Mouse (Mus musculus): Measurements from ENCODE around the gene C1qbp. TPM values are rescaled to one million over a fixed set of nuclear protein-coding genes. Genes with fewer than 3 reads are reported as not detected.

C1qbp gene
- polyA plus RNA-seq, 1 experiment from 2014 or later: 135 TPM

DNA sequence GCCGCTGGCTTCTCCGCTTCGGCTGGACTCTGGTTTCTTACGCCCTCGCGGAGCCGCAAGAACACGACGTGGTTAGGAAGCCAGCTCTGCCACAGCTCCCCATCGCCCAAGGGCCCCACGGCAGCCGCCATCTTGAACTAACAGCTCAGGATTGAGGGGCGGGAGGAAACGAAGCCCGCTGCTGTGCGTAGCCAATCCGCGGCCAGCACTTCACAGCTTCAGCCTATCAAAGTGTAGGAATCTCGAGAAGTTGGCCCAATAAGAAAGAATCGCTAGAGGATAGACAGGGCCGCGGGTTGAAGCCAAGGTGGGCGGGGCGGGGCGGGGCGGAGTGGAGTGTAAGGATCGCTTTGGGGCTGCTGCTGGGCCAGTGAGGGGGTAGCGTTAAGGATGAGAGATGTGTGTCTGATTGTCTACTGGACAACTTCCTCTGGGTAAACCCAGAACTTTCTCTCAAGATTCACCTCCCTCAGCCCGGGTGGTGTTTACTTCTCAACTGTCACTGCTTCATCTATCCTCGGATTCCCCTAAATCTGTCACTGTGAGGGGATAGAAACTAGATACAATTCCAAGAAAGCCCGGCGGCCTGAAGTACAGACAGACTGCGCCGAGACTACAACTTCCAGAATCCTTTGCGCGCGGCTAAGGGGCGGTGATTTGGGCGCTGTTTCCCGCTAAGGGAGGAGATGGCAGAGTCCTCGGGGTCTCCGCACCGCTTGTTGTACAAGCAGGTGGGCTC is 12.8 kb downstream of the C1qbp start, which contains the start of the genes Nup88 and Rpain:
Gene Nup88, minus strand, starts transcription at position 153 of the 739 bp plus-strand sequence.
Gene Rpain, plus strand, starts transcription at position 393 of the 739 bp plus-strand sequence.
- ATAC-seq: peak; percentile 92
- 2% methylated on average over 42 of the region's 43 CpGs for WGBS (ENCODE audit: insufficient replicate concordance)
- peaks cover 41% of the 10 kb centered on the region for H3K36me3 ChIP-seq (replicated peaks; ENCODE audit: insufficient read depth, low read length)

DNA sequence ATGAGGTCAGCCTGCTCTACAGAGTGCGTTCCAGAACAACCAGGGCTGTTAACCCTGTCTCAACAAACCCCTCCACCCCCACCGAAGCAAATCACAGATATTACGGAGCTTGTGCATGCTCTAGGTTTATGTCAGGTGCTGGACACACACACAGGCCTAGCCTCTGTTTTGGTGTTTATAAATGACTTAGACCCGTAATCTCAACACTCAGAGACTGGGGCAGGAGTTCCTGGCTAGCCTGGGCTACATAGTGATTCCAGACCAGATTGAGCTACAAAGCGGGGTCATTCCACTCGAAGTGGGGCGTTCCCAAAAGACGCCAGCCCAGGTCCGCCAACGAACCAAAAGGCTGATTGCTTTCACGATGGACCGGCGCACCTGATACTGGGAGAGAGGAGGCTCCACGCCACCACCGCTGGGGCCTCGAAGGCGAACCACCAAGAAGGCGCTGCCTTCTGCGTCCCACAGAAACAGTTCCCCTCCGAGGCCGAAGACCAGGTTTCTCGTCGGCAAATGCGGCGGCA is 13.5 kb downstream of the C1qbp start:
- peak overlapping the region; percentile 96 for H3K9ac ChIP-seq (replicated peaks)
- H3K4me1 ChIP-seq (ENCODE audit: insufficient read depth): peaks cover 20% of the 10 kb centered on the region
- WGBS (ENCODE audit: insufficient replicate concordance): under 1% methylated on average over 25 of the region's 25 CpGs
- peak overlapping the region; percentile 94 for H3K4me3 ChIP-seq (ENCODE audit: low read depth, low read length)
- DNase-seq (no peak), ATAC-seq (peak; percentile 4; the same call in 1 of the 2 replicates)
- H3K9me3 ChIP-seq (ENCODE audit: low read length): no peaks in the 10 kb centered on the region
- peak overlapping the region; percentile 91 for H3K27ac ChIP-seq (ENCODE audit: low read depth)
- peak overlapping the region; percentile 77 for H3K4me2 ChIP-seq (ENCODE audit: low read depth, low read length)
- TF ChIP-seq CTCF (IDR thresholded peaks at IDR 0.05; ENCODE audit: low read depth): no peak
- no peak for TF ChIP-seq EP300 (IDR thresholded peaks at IDR 0.05; ENCODE audit: low read depth)
- H3K36me3 ChIP-seq (replicated peaks; ENCODE audit: insufficient read depth, low read length): peaks cover 41% of the 10 kb centered on the region
- no peaks in the 10 kb centered on the region for H3K27me3 ChIP-seq (ENCODE audit: insufficient read depth, low read length)

More for the DNA sequence above, 12.8 kb downstream of the C1qbp start, which contains the start of the genes Nup88 and Rpain:
- H3K9ac ChIP-seq (replicated peaks): peak within 1 kb of the TSS; percentile 96
- peak within 1 kb of the TSS; percentile 94 for H3K4me3 ChIP-seq (ENCODE audit: low read depth, low read length)
- H3K27me3 ChIP-seq (ENCODE audit: insufficient read depth, low read length): no peaks in the 10 kb centered on the region
- H3K27ac ChIP-seq (ENCODE audit: low read depth): peak within 1 kb of the TSS; percentile 91
- no peak for TF ChIP-seq CTCF (IDR thresholded peaks at IDR 0.05; ENCODE audit: low read depth)
- TF ChIP-seq EP300 (IDR thresholded peaks at IDR 0.05; ENCODE audit: low read depth): peak; percentile 45
- H3K4me1 ChIP-seq (ENCODE audit: insufficient read depth): peaks cover 20% of the 10 kb centered on the region
- peak within 1 kb of the TSS; percentile 79 for H3K4me2 ChIP-seq (ENCODE audit: low read depth, low read length)
- peak; percentile 95 for DNase-seq
- H3K9me3 ChIP-seq (ENCODE audit: low read length): no peaks in the 10 kb centered on the region

DNA sequence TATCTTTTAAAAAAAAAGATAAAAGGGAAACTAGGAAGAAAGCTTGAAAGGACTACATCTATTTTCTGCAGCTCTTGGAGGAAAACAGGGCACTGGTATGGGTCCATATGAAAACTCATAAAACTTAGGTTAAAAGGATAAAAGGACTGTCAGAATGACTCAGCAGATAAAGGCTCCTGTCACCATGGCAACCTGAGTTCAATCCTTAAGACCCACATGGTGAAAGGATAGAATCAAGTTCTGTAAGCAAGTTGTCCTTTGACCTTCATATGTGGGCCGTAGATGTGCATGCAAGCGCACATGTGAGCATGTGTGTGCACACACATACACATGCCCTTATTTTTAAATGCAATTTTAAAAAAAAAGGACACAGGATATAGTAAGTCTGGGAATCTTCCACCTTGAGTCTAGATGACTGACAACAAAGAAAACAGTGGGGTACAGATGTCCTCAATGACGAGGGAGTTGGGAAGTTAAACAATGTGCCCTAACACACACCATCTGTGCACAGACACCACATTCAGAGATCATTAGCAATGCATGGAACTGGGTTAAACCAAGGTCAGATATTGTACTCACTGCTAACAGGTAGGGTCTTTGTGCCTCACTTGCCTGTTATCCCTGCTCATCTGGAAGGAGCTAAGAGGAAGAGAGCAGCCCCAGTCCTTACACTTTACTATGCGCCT is 18.5 kb downstream of the C1qbp start:
- no peak for TF ChIP-seq CTCF (IDR thresholded peaks at IDR 0.05; ENCODE audit: low read depth)
- no peak for TF ChIP-seq EP300 (IDR thresholded peaks at IDR 0.05; ENCODE audit: low read depth)
- WGBS (ENCODE audit: insufficient replicate concordance): 86% methylated on average over 4 of the region's 4 CpGs
- DNase-seq: no peak
- Histone ChIP-seq H3K9me3 (ENCODE audit: low read length) (no peaks in the 10 kb centered on the region), H3K36me3 (replicated peaks; ENCODE audit: insufficient read depth, low read length) (peaks cover 56% of the 10 kb centered on the region), H3K4me3 (ENCODE audit: low read depth, low read length) (no peak overlapping the region), H3K4me2 (ENCODE audit: low read depth, low read length) (no peak overlapping the region), H3K9ac (replicated peaks) (no peak overlapping the region), H3K4me1 (ENCODE audit: insufficient read depth) (peaks cover 11% of the 10 kb centered on the region), H3K27ac (ENCODE audit: low read depth) (no peak overlapping the region), H3K27me3 (ENCODE audit: insufficient read depth, low read length) (no peaks in the 10 kb centered on the region)
- no peak for ATAC-seq

GRCm38 (mm10) chr11:70960786-70961554 is 21.9 kb downstream of the C1qbp start:
- DNase-seq (no peak), ATAC-seq (peak; percentile 27)
- 85% methylated on average over 5 of the region's 5 CpGs for WGBS (ENCODE audit: insufficient replicate concordance)
- no peaks in the 10 kb centered on the region for H3K27me3 ChIP-seq (ENCODE audit: insufficient read depth, low read length)
- H3K4me2 ChIP-seq (ENCODE audit: low read depth, low read length): no peak overlapping the region
- 0 out of 2 replicates have a peak overlapping the region, but pooled peaks have one; percentile 2 for H3K27ac ChIP-seq (ENCODE audit: low read depth)
- no peak for TF ChIP-seq EP300 (IDR thresholded peaks at IDR 0.05; ENCODE audit: low read depth)
- no peak for TF ChIP-seq CTCF (IDR thresholded peaks at IDR 0.05; ENCODE audit: low read depth)
- H3K36me3 ChIP-seq (replicated peaks; ENCODE audit: insufficient read depth, low read length): peaks cover 80% of the 10 kb centered on the region
- no peak overlapping the region for H3K9ac ChIP-seq (replicated peaks)
- no peaks in the 10 kb centered on the region for H3K4me1 ChIP-seq (ENCODE audit: insufficient read depth)
- H3K9me3 ChIP-seq (ENCODE audit: low read length): no peaks in the 10 kb centered on the region
- no peak overlapping the region for H3K4me3 ChIP-seq (ENCODE audit: low read depth, low read length)

DNA sequence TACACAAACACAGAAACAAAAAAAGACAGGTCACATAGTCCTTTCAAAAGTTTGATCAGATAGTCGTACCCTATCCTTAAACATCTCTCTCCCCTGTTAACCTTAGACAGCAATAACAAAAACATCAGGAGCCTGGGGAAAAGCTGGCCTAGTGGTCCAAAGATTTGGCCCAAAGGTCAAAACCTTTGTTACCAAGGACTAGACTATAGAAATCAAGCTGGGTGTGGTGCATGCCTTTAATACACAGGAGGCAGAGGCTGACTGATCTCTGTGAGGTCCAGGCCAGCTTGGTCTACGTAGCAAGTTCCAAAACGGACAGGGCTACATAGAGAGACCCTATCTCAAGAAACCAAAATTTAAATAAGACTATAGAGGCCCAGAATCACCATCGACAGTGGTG is 28.1 kb downstream of the C1qbp start:
- WGBS (ENCODE audit: insufficient replicate concordance): 82% methylated on average over 4 of the region's 4 CpGs

More for the DNA sequence above, 28.1 kb downstream of the C1qbp start:
- Histone ChIP-seq H3K9ac (replicated peaks) (no peak overlapping the region), H3K4me3 (ENCODE audit: low read depth, low read length) (no peak overlapping the region), H3K27ac (ENCODE audit: low read depth) (no peak overlapping the region), H3K4me2 (ENCODE audit: low read depth, low read length) (no peak overlapping the region), H3K36me3 (replicated peaks; ENCODE audit: insufficient read depth, low read length) (peaks cover 83% of the 10 kb centered on the region), H3K9me3 (ENCODE audit: low read length) (no peaks in the 10 kb centered on the region), H3K4me1 (ENCODE audit: insufficient read depth) (no peaks in the 10 kb centered on the region), H3K27me3 (ENCODE audit: insufficient read depth, low read length) (no peaks in the 10 kb centered on the region)
- DNase-seq: no peak
- TF ChIP-seq EP300 (IDR thresholded peaks at IDR 0.05; ENCODE audit: low read depth) (no peak), CTCF (IDR thresholded peaks at IDR 0.05; ENCODE audit: low read depth) (no peak)
- no peak for ATAC-seq

Data from liver, postnatal 0 days (tissue).